Mouse (Mus musculus) embryonic facial prominence, embryonic 11.5 days (tissue): ENCODE results near the gene Hhat. TPM values are rescaled to one million over a fixed set of nuclear protein-coding genes. Genes with fewer than 3 reads are reported as not detected.

Experiments
- ATAC-seq: fragments of 200-750 bp; cut with Nextera tagmentation; replicated peaks from 2 replicates; pipeline ENCODE4 v1.8.0; 2017; ENCODE audit warnings: low read depth; ENCODE audit not compliant: insufficient number of reproducible peaks, low FRiP score, low TSS enrichment
- DNase-seq: peaks from one replicate; pipeline ENCODE4 v3.0.0-alpha.2; 2015; ENCODE audit warnings: low spot score
- H3K27ac ChIP-seq: fragments of 300-500 bp; sonication (generic); replicated peaks from 2 replicates; pipeline ENCODE4 v1.5.1; 2014; ENCODE audit warnings: mild to moderate bottlenecking, low read depth, low read length, control low read depth
- H3K27me3 ChIP-seq: fragments of 300-500 bp; sonication (generic); 2 replicates; pipeline ENCODE4 v1.6.1; 2014; ENCODE audit warnings: mild to moderate bottlenecking, low read length, moderate library complexity, mixed read lengths; ENCODE audit not compliant: control insufficient read depth, insufficient read depth
- H3K36me3 ChIP-seq: fragments of 300-500 bp; sonication (generic); replicated peaks from 2 replicates; pipeline ENCODE4 v1.6.1; 2014; ENCODE audit warnings: low read depth, mild to moderate bottlenecking, low read length, moderate library complexity, mixed read lengths; ENCODE audit not compliant: control insufficient read depth, insufficient read depth
- H3K4me1 ChIP-seq: fragments of 300-500 bp; sonication (generic); 2 replicates; pipeline ENCODE4 v1.6.1; 2014; ENCODE audit warnings: low read length, mixed read lengths; ENCODE audit not compliant: control insufficient read depth, insufficient read depth
- H3K4me2 ChIP-seq: fragments of 300-500 bp; sonication (generic); 2 replicates; pipeline ENCODE4 v1.6.1; 2014; ENCODE audit warnings: low read depth, mild to moderate bottlenecking, control low read depth, low read length, moderate library complexity
- H3K4me3 ChIP-seq: fragments of 300-500 bp; sonication (generic); 2 replicates; pipeline ENCODE4 v1.5.1; 2014; ENCODE audit warnings: low read depth, low read length, control low read depth
- H3K9ac ChIP-seq: fragments of 300-500 bp; sonication (generic); replicated peaks from 2 replicates; pipeline ENCODE4 v1.6.1; 2014; ENCODE audit warnings: mild to moderate bottlenecking, control low read depth, low read length
- H3K9me3 ChIP-seq: fragments of 300-500 bp; sonication (generic); replicated peaks from 2 replicates; pipeline ENCODE4 v1.6.1; 2016; ENCODE audit warnings: mild to moderate bottlenecking, low read length, inconsistent platforms, mixed read lengths; ENCODE audit not compliant: control insufficient read depth
- WGBS: fragments of 180-500 bp; shearing (Covaris S2); extraction: QIAGEN DNeasy Blood & Tissue Kit; methylation state at CpG from one replicate; pipeline ENCODE4 v1.1.7; 2014; 5-methylcytosine and 5-hydroxymethylcytosine counted together
- polyA plus RNA-seq: library from polyadenylated mRNA; unstranded; fragments of >200 nt; fragmentation: Nextera tagmentation; extraction: Ambion mirVana; gene quantifications from 2 replicates; pipeline ENCODE4 v1.2.1, GENCODE M21; 2014

The Hhat gene
- polyA plus RNA-seq: 9.1 and 11.7 TPM in 2 replicates

- DNase-seq (peak; percentile 59), ATAC-seq (peak; percentile 62; the same call in 1 of the 2 replicates)
- Histone ChIP-seq H3K36me3 (no peaks in the 10 kb centered on the region), H3K4me1 (no peaks in the 10 kb centered on the region), H3K27ac (peak within 1 kb of the TSS; percentile 81), H3K9ac (peak within 1 kb of the TSS; percentile 97), H3K4me2 (peak within 1 kb of the TSS; percentile 99), H3K4me3 (peak within 1 kb of the TSS; percentile 62), H3K27me3 (no peaks in the 10 kb centered on the region), H3K9me3 (no peaks in the 10 kb centered on the region)
- under 1% methylated on average over 70 of the region's 70 CpGs for WGBS
Measured at GRCm38 (mm10) chr1:192770495-192771331, at the start of gene Hhat. TSS of gene Hhat (minus strand) at chr1:192771223.

- peaks cover 20% of the 10 kb centered on the region for H3K4me1 ChIP-seq
- no peak overlapping the region for H3K9ac ChIP-seq
- H3K4me3 ChIP-seq: no peak overlapping the region
- no peak overlapping the region for H3K27ac ChIP-seq
- DNase-seq (no peak), ATAC-seq (no peak)
- WGBS: 95% methylated on average over 5 of the region's 5 CpGs
- no peaks in the 10 kb centered on the region for H3K9me3 ChIP-seq
- H3K27me3 ChIP-seq: no peaks in the 10 kb centered on the region
- H3K36me3 ChIP-seq: no peaks in the 10 kb centered on the region
- no peak overlapping the region for H3K4me2 ChIP-seq
Measured at GRCm38 (mm10) chr1:192818334-192818733, 47.3 kb upstream of the Hhat start.

GRCm38 (mm10) chr1:192815789-192816188 is 44.8 kb upstream of the Hhat start:
- DNase-seq (no peak), ATAC-seq (no peak)
- H3K27ac ChIP-seq: peak overlapping the region; percentile 53

GRCm38 (mm10) chr1:192814700-192815099 is 43.7 kb upstream of the Hhat start:
- no peak for DNase-seq
- Histone ChIP-seq H3K27ac (0 out of 2 replicates have a peak overlapping the region, but pooled peaks have one; percentile 53), H3K27me3 (no peaks in the 10 kb centered on the region), H3K4me3 (no peak overlapping the region), H3K36me3 (no peaks in the 10 kb centered on the region), H3K4me2 (no peak overlapping the region), H3K4me1 (peaks cover 11% of the 10 kb centered on the region), H3K9me3 (no peaks in the 10 kb centered on the region), H3K9ac (no peak overlapping the region)
- no peak for ATAC-seq
- WGBS: 9% methylated on average over 3 of the region's 3 CpGs

More at GRCm38 (mm10) chr1:192815789-192816188, 44.8 kb upstream of the Hhat start:
- peaks cover 11% of the 10 kb centered on the region for H3K4me1 ChIP-seq
- H3K9ac ChIP-seq: no peak overlapping the region
- H3K4me3 ChIP-seq: no peak overlapping the region
- H3K36me3 ChIP-seq: no peaks in the 10 kb centered on the region
- H3K4me2 ChIP-seq: no peak overlapping the region
- 49% methylated on average over 2 of the region's 2 CpGs for WGBS
- no peaks in the 10 kb centered on the region for H3K27me3 ChIP-seq
- no peaks in the 10 kb centered on the region for H3K9me3 ChIP-seq

- no peak for DNase-seq
- Histone ChIP-seq H3K4me3 (no peak overlapping the region), H3K27me3 (no peaks in the 10 kb centered on the region), H3K27ac (no peak overlapping the region), H3K36me3 (no peaks in the 10 kb centered on the region), H3K4me1 (peaks cover 11% of the 10 kb centered on the region), H3K9me3 (no peaks in the 10 kb centered on the region), H3K4me2 (no peak overlapping the region), H3K9ac (no peak overlapping the region)
- WGBS: 93% methylated on average over 9 of the region's 9 CpGs
- no peak for ATAC-seq
Measured at GRCm38 (mm10) chr1:192812758-192813157, 41.7 kb upstream of the Hhat start.

- Histone ChIP-seq H3K36me3 (no peaks in the 10 kb centered on the region), H3K9ac (no peak overlapping the region), H3K27me3 (no peaks in the 10 kb centered on the region), H3K4me1 (peaks cover 11% of the 10 kb centered on the region), H3K4me2 (no peak overlapping the region), H3K4me3 (no peak overlapping the region), H3K9me3 (no peaks in the 10 kb centered on the region), H3K27ac (no peak overlapping the region)
- DNase-seq: no peak
- WGBS: 92% methylated on average over 5 of the region's 5 CpGs
- ATAC-seq: no peak
Measured at GRCm38 (mm10) chr1:192812290-192812689, 41.3 kb upstream of the Hhat start.

GRCm38 (mm10) chr1:192806168-192807157 is 35.4 kb upstream of the Hhat start:
- Histone ChIP-seq H3K4me3 (no peak overlapping the region), H3K27ac (peak overlapping the region; percentile 75), H3K27me3 (no peaks in the 10 kb centered on the region), H3K9me3 (no peaks in the 10 kb centered on the region), H3K36me3 (no peaks in the 10 kb centered on the region), H3K4me1 (no peaks in the 10 kb centered on the region), H3K4me2 (no peak overlapping the region), H3K9ac (peak overlapping the region; percentile 19; the same call in 1 of the 2 replicates)
- peak; percentile 50 for DNase-seq
- 43% methylated on average over 10 of the region's 10 CpGs for WGBS
- ATAC-seq: peak; percentile 57
